Mouse (Mus musculus): ENCODE measurements at regions not wholly inside any gene's neighbourhood (a gene's known extent, or its start where the extent isn't known, plus 50 kb on each side); places are given as distances from the start of the nearest gene placed in this dataset.

DNA sequence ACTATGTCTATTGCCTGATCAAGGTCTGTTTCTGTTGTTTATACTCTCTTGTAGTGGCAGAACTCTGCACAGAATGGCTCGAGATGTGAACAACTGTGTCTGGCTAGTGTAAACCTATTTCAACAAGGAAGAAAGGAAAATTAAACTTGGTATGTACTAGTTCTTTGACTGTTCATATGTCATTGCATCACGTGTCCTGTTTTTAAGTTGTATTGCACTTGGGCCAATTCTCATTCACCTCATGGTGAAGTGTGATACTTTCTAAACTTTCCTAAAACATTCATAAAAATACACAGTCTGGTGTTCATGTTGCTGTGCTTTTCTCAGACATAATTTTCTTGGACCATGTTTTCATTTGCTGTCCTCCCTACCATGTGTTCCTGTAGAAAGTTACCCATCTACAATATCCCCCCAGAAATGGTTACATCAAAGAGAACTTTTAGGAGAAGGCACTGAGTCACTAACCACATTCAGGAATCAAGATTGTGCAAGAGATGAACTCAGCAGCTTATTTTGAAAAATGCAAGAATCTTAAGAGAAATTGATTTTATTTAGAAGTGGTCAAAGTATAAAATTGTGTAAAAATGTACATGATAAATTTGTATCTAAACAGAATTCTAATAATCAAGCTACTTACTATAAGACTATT lies 369.7 kb upstream of the Ctso start:
- DNase-seq (ENCODE audit: low spot score) (no peak), ATAC-seq (replicated peaks; ENCODE audit: insufficient number of reproducible peaks, low FRiP score, low TSS enrichment, low read depth) (no peak)
- H3K4me3 ChIP-seq (ENCODE audit: low read depth, low read length): no peak overlapping the region
- no peak overlapping the region for H3K9ac ChIP-seq (replicated peaks; ENCODE audit: low read length)
- no peak overlapping the region for H3K4me2 ChIP-seq (ENCODE audit: low read depth, low read length)
- H3K4me1 ChIP-seq (ENCODE audit: control insufficient read depth, insufficient read depth, low read length): no peaks in the 10 kb centered on the region
- H3K36me3 ChIP-seq (replicated peaks; ENCODE audit: control insufficient read depth, insufficient read depth, low read depth, low read length): no peaks in the 10 kb centered on the region
- no peaks in the 10 kb centered on the region for H3K9me3 ChIP-seq (replicated peaks; ENCODE audit: control insufficient read depth, low read length)
- WGBS: 89% methylated on average over 2 of the region's 2 CpGs
- no peaks in the 10 kb centered on the region for H3K27me3 ChIP-seq (ENCODE audit: control insufficient read depth, insufficient read depth, low read length)
- no peak overlapping the region for H3K27ac ChIP-seq (replicated peaks; ENCODE audit: low read depth, low read length)

DNA sequence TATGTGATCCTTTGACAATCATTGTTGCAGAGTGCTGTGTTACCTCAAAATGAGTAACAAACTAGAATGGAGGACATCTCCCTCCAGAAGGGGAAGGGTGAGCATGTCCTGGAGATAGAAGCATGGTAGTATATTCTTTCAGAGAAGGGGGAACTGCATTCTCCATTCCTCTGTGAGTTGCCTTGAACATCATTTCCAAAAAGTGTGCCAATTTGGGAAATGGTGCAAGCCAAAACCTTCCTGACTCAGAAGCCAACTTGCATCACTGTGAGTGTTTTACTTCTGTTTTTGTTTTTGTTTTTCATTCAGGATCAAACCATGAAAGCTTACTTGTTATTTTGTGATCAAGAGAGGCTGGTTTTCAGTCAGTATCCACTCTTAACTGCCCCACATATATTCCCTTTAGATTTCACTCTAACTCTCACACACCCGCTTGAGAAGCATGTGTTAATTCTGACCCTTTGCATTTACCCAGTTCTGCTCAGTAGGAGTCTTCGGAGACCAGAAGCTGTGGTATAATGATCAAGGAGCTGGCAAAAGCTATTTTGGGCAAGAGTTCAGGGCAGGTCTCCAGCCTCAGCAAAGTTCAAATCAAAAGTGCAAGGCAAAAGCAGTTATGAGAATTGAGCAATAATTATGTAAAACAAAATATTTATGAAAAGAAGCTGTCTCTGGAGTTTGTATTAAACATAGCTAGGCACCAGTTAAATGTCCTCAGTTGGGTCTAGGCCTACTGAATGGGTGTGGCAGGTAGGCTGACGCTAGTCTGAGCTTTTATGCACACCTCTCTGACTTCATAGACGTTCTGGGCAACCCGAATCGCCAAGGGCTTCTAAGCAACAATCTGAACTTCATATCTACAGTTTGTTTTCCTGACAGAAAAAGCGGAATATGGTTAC lies 368.3 kb upstream of the Ctso start:
- no peaks in the 10 kb centered on the region for H3K9me3 ChIP-seq (replicated peaks; ENCODE audit: control insufficient read depth, low read length)
- no peak overlapping the region for H3K4me2 ChIP-seq (ENCODE audit: low read depth, low read length)
- H3K27ac ChIP-seq (replicated peaks; ENCODE audit: low read depth, low read length): no peak overlapping the region
- WGBS: 81% methylated on average over 7 of the region's 7 CpGs
- no peak for DNase-seq (ENCODE audit: low spot score)
- no peak for ATAC-seq (replicated peaks; ENCODE audit: insufficient number of reproducible peaks, low FRiP score, low TSS enrichment, low read depth)
- no peaks in the 10 kb centered on the region for H3K4me1 ChIP-seq (ENCODE audit: control insufficient read depth, insufficient read depth, low read length)
- H3K27me3 ChIP-seq (ENCODE audit: control insufficient read depth, insufficient read depth, low read length): no peaks in the 10 kb centered on the region
- H3K36me3 ChIP-seq (replicated peaks; ENCODE audit: control insufficient read depth, insufficient read depth, low read depth, low read length): no peaks in the 10 kb centered on the region
- H3K9ac ChIP-seq (replicated peaks; ENCODE audit: low read length): no peak overlapping the region
- no peak overlapping the region for H3K4me3 ChIP-seq (ENCODE audit: low read depth, low read length)

DNA sequence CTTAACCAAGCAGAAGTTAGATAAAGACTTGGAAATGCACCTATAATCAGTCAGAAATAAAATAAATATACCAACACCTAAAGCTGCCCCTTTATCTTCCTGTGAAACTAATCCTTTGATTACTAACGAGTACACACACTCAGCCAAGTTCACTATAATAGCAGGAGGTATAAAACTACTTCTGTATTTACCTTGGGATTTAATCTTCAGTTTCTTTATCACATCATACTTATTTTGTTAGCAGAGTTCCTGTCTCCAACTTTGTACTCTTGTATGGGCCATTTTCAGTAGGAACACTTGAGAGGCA lies 367.7 kb upstream of the Ctso start:
- Histone ChIP-seq H3K9me3 (replicated peaks; ENCODE audit: control insufficient read depth, low read length) (no peaks in the 10 kb centered on the region), H3K4me2 (ENCODE audit: low read depth, low read length) (no peak overlapping the region), H3K9ac (replicated peaks; ENCODE audit: low read length) (no peak overlapping the region), H3K27ac (replicated peaks; ENCODE audit: low read depth, low read length) (no peak overlapping the region), H3K27me3 (ENCODE audit: control insufficient read depth, insufficient read depth, low read length) (no peaks in the 10 kb centered on the region), H3K4me3 (ENCODE audit: low read depth, low read length) (no peak overlapping the region), H3K4me1 (ENCODE audit: control insufficient read depth, insufficient read depth, low read length) (no peaks in the 10 kb centered on the region), H3K36me3 (replicated peaks; ENCODE audit: control insufficient read depth, insufficient read depth, low read depth, low read length) (no peaks in the 10 kb centered on the region)
- no peak for DNase-seq (ENCODE audit: low spot score)
- WGBS: 65% methylated on average over 1 of the region's 1 CpGs
- no peak for ATAC-seq (replicated peaks; ENCODE audit: insufficient number of reproducible peaks, low FRiP score, low TSS enrichment, low read depth)

DNA sequence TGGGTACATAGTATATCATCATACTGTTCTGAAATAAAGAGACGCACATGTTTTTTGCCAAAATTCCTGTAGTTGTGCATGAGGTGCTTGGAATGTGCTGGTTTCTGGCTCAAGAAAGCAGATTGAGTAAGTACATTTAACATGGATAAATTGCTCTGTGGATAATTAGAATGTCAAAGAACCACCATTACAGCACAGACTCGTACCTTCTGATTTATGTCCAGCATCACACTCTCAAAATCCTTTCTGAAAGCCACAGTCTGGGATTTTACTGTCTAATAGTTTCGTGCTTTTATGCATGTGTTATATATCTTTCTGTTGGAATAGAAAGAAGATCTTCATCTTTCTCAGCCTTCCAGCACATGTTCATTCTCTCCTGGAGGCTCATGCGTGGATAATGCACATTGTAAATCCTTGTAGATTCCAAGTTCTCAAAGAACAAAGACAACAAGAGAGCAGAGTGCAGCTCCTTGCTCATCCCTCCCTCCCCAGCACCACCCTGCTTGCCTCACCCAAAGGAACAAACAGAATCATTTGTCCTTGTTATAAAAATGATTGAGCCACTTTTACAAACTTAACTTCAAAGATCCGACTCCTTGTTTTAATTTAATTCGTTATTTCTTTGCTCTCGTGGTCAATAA lies 348.9 kb upstream of the Ctso start:
- no peak overlapping the region for H3K27ac ChIP-seq (replicated peaks; ENCODE audit: low read depth, low read length)
- ATAC-seq (replicated peaks; ENCODE audit: insufficient number of reproducible peaks, low FRiP score, low TSS enrichment, low read depth) (no peak), DNase-seq (ENCODE audit: low spot score) (no peak)
- WGBS: 83% methylated on average over 7 of the region's 7 CpGs
- no peaks in the 10 kb centered on the region for H3K27me3 ChIP-seq (ENCODE audit: control insufficient read depth, insufficient read depth, low read length)
- H3K4me2 ChIP-seq (ENCODE audit: low read depth, low read length): no peak overlapping the region
- no peaks in the 10 kb centered on the region for H3K36me3 ChIP-seq (replicated peaks; ENCODE audit: control insufficient read depth, insufficient read depth, low read depth, low read length)
- no peak overlapping the region for H3K4me3 ChIP-seq (ENCODE audit: low read depth, low read length)
- no peaks in the 10 kb centered on the region for H3K4me1 ChIP-seq (ENCODE audit: control insufficient read depth, insufficient read depth, low read length)
- no peak overlapping the region for H3K9ac ChIP-seq (replicated peaks; ENCODE audit: low read length)
- no peaks in the 10 kb centered on the region for H3K9me3 ChIP-seq (replicated peaks; ENCODE audit: control insufficient read depth, low read length)

DNA sequence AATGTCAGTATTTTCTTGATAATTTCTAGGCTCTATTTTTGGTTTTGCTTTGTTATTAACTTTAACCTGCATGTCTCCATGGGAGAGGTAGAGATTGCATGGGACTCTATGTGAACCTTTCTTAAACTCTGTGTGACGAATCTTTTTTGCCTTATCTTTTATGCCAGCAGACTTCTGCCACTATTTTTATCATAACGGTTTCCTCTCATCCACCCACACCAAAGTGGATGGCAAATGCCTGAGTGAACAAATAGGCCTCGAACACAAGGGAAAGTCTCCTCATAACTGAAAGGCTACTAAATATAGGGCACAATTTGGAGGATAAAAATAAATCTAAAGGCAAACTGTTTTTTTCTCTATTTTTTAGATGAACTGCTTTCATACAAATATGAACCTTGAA lies 343.3 kb upstream of the Ctso start:
- Histone ChIP-seq H3K27ac (replicated peaks; ENCODE audit: low read depth, low read length) (no peak overlapping the region), H3K4me1 (ENCODE audit: control insufficient read depth, insufficient read depth, low read length) (no peaks in the 10 kb centered on the region), H3K9ac (replicated peaks; ENCODE audit: low read length) (no peak overlapping the region), H3K4me2 (ENCODE audit: low read depth, low read length) (no peak overlapping the region), H3K9me3 (replicated peaks; ENCODE audit: control insufficient read depth, low read length) (no peaks in the 10 kb centered on the region), H3K4me3 (ENCODE audit: low read depth, low read length) (no peak overlapping the region), H3K27me3 (ENCODE audit: control insufficient read depth, insufficient read depth, low read length) (no peaks in the 10 kb centered on the region), H3K36me3 (replicated peaks; ENCODE audit: control insufficient read depth, insufficient read depth, low read depth, low read length) (no peaks in the 10 kb centered on the region)
- ATAC-seq (replicated peaks; ENCODE audit: insufficient number of reproducible peaks, low FRiP score, low TSS enrichment, low read depth) (no peak), DNase-seq (ENCODE audit: low spot score) (no peak)
- WGBS: 88% methylated on average over 3 of the region's 3 CpGs

DNA sequence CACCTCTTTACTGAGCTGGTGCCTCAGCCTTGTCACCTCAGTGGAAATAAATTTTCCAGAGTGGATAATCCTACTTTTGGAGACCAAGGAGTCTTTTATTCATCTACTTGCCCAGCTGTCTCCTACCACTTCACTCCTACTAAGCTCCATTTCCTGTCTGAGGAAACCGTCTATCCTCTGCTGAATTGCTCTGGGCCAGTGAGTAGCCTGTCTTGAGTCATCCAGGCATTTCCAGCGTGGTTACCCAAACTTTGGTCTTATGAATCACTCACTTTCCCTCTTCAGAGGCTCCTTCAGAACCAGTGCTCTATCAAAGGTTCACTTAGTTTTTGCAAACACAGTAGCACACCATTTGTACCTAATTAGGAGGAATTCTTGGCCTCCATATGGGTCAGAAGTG lies 303.2 kb upstream of the Ctso start:
- Histone ChIP-seq H3K36me3 (replicated peaks; ENCODE audit: control insufficient read depth, insufficient read depth, low read depth, low read length) (no peaks in the 10 kb centered on the region), H3K4me1 (ENCODE audit: control insufficient read depth, insufficient read depth, low read length) (no peaks in the 10 kb centered on the region), H3K27ac (replicated peaks; ENCODE audit: low read depth, low read length) (no peak overlapping the region), H3K9me3 (replicated peaks; ENCODE audit: control insufficient read depth, low read length) (no peaks in the 10 kb centered on the region), H3K27me3 (ENCODE audit: control insufficient read depth, insufficient read depth, low read length) (no peaks in the 10 kb centered on the region), H3K9ac (replicated peaks; ENCODE audit: low read length) (no peak overlapping the region), H3K4me2 (ENCODE audit: low read depth, low read length) (no peak overlapping the region), H3K4me3 (ENCODE audit: low read depth, low read length) (no peak overlapping the region)
- no peak for DNase-seq (ENCODE audit: low spot score)
- no peak for ATAC-seq (replicated peaks; ENCODE audit: insufficient number of reproducible peaks, low FRiP score, low TSS enrichment, low read depth)
- WGBS: 33% methylated on average over 2 of the region's 2 CpGs

DNA sequence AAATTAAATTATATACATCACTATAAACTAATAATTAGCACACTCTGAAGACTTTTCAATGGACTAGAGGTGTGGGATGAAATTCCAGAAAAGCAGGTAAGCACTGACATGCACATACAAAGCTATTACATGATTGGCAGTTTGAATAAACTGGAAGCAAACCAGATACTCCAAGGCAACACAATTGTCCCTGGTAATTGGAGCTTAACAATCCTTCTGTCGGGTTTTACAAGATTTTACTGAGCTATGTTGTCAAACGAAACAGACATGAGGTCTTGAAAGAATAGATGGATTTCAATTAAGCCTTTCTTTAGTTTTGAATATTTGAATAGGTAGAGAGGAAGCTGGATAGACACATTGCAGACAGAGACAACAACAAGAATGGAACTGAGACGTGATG lies 273.9 kb upstream of the Ctso start:
- H3K27me3 ChIP-seq (ENCODE audit: control insufficient read depth, insufficient read depth, low read length): no peaks in the 10 kb centered on the region
- H3K4me3 ChIP-seq (ENCODE audit: low read depth, low read length): no peak overlapping the region
- H3K9me3 ChIP-seq (replicated peaks; ENCODE audit: control insufficient read depth, low read length): no peaks in the 10 kb centered on the region
- no peak overlapping the region for H3K27ac ChIP-seq (replicated peaks; ENCODE audit: low read depth, low read length)
- H3K4me1 ChIP-seq (ENCODE audit: control insufficient read depth, insufficient read depth, low read length): no peaks in the 10 kb centered on the region
- no peaks in the 10 kb centered on the region for H3K36me3 ChIP-seq (replicated peaks; ENCODE audit: control insufficient read depth, insufficient read depth, low read depth, low read length)
- H3K9ac ChIP-seq (replicated peaks; ENCODE audit: low read length): no peak overlapping the region
- no peak for ATAC-seq (replicated peaks; ENCODE audit: insufficient number of reproducible peaks, low FRiP score, low TSS enrichment, low read depth)
- 38% methylated on average over 3 of the region's 3 CpGs for WGBS
- no peak overlapping the region for H3K4me2 ChIP-seq (ENCODE audit: low read depth, low read length)
- DNase-seq (ENCODE audit: low spot score): peak; percentile 33

DNA sequence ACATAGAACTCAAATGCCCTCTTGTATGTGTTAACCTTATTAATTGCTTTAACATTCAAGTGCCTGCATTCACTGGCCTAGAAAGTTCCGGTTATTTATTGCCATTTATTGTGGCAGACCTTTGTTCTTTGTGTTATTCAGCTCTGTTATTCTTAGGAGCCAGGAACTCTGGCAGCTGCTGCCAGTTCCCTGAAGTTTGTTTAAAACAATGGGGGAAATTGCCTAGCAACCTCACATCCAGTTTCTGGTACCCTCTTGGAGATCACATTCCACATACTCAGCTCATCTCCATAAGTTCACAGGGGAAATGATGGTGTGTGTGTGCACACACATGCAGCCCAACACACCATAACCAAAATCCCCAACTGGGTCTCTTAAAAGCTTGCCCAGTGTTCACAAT lies 270.8 kb upstream of the Ctso start:
- no peaks in the 10 kb centered on the region for H3K27me3 ChIP-seq (ENCODE audit: control insufficient read depth, insufficient read depth, low read length)
- H3K4me1 ChIP-seq (ENCODE audit: control insufficient read depth, insufficient read depth, low read length): no peaks in the 10 kb centered on the region
- ATAC-seq (replicated peaks; ENCODE audit: insufficient number of reproducible peaks, low FRiP score, low TSS enrichment, low read depth) (no peak; the same call in 1 of the 2 replicates), DNase-seq (ENCODE audit: low spot score) (peak; percentile 30)
- H3K9ac ChIP-seq (replicated peaks; ENCODE audit: low read length): no peak overlapping the region
- H3K4me3 ChIP-seq (ENCODE audit: low read depth, low read length): no peak overlapping the region
- 53% methylated on average over 1 of the region's 1 CpGs for WGBS
- H3K9me3 ChIP-seq (replicated peaks; ENCODE audit: control insufficient read depth, low read length): no peaks in the 10 kb centered on the region
- H3K36me3 ChIP-seq (replicated peaks; ENCODE audit: control insufficient read depth, insufficient read depth, low read depth, low read length): no peaks in the 10 kb centered on the region
- H3K27ac ChIP-seq (replicated peaks; ENCODE audit: low read depth, low read length): no peak overlapping the region
- H3K4me2 ChIP-seq (ENCODE audit: low read depth, low read length): no peak overlapping the region
